Mouse (Mus musculus) liver, adult 2 months (tissue): ENCODE results near the gene Phldb1. TPM values are rescaled to one million over a fixed set of nuclear protein-coding genes. Genes with fewer than 3 reads are reported as not detected.

ENCODE experiments used
- DNase-seq: peaks from one replicate; pipeline ENCODE4 v3.0.0-alpha.2; 2011; ENCODE audit warnings: low read depth, low spot score; ENCODE audit errors: extremely low read depth
- H3K27ac ChIP-seq: fragments of 200-500 bp; replicated peaks from 2 replicates; pipeline ENCODE4 v1.5.1; 2012; ENCODE audit warnings: low read depth, mild to moderate bottlenecking, control low read depth, inconsistent platforms, low read length; ENCODE audit not compliant: insufficient read depth
- H3K27me3 ChIP-seq: fragments of 200-500 bp; 2 replicates; pipeline ENCODE4 v1.6.1; 2012; ENCODE audit warnings: mild to moderate bottlenecking, moderate library complexity, low read length, inconsistent platforms; ENCODE audit not compliant: control insufficient read depth, insufficient read depth
- H3K36me3 ChIP-seq: fragments of 200-500 bp; 2 replicates; pipeline ENCODE4 v1.6.1; 2012; ENCODE audit warnings: low read length, inconsistent platforms; ENCODE audit not compliant: control insufficient read depth, insufficient read depth
- H3K4me1 ChIP-seq: fragments of 200-500 bp; 2 replicates; pipeline ENCODE4 v1.6.1; 2011; ENCODE audit warnings: low read length; ENCODE audit not compliant: control insufficient read depth, insufficient read depth
- H3K4me3 ChIP-seq: fragments of 200-500 bp; 2 replicates; pipeline ENCODE4 v1.5.1; 2011; ENCODE audit warnings: low read depth, mild to moderate bottlenecking, control low read depth, low read length, moderate library complexity; ENCODE audit not compliant: insufficient read depth
- H3K79me2 ChIP-seq: fragments of 200-500 bp; 2 replicates; pipeline ENCODE4 v1.6.1; 2012; ENCODE audit warnings: inconsistent platforms, mild to moderate bottlenecking, low read length, moderate library complexity; ENCODE audit not compliant: control insufficient read depth, insufficient read depth
- H3K9ac ChIP-seq: fragments of 200-500 bp; 2 replicates; pipeline ENCODE4 v1.6.1; 2012; ENCODE audit warnings: low read depth, mild to moderate bottlenecking, control low read depth, inconsistent platforms, low read length
- CTCF ChIP-seq: fragments of 200-500 bp; IDR thresholded peaks from 2 replicates; pipeline ENCODE4 v1.5.1; 2011; ENCODE audit warnings: low read depth, low read length, control low read depth
- POLR2A ChIP-seq: fragments of 200-500 bp; IDR thresholded peaks from 2 replicates; pipeline ENCODE4 v1.6.1; 2011; ENCODE audit warnings: low read length, control low read depth; ENCODE audit not compliant: insufficient read depth; ENCODE audit errors: extremely low read depth
- WGBS: fragments of 180-500 bp; shearing (Covaris S2); methylation state at CpG from one replicate; pipeline ENCODE4 v1.1.7; 2018; 5-methylcytosine and 5-hydroxymethylcytosine counted together
- polyA plus RNA-seq: library from polyadenylated mRNA; depleted of rRNA; stranded (reverse); fragments of >200 nt; gene quantifications from 2 replicates; pipeline ENCODE4 v1.2.3, GENCODE M21; 2012
- total RNA-seq: library from RNA; depleted of rRNA; stranded (reverse); fragments of >200 nt; gene quantifications from 2 replicates; pipeline ENCODE4 v1.2.3, GENCODE M21; 2014

The Phldb1 gene
- total and polyA plus RNA-seq, 2 experiments: 2.2 to 5.9 TPM

- TF ChIP-seq POLR2A (no peak), CTCF (no peak)
- DNase-seq: no peak
- no peaks in the 10 kb centered on the region for H3K27me3 ChIP-seq
- H3K27ac ChIP-seq: no peak overlapping the region
- no peak overlapping the region for H3K9ac ChIP-seq
- no peaks in the 10 kb centered on the region for H3K79me2 ChIP-seq
- WGBS: 77% methylated on average over 2 of the region's 2 CpGs
- H3K4me3 ChIP-seq: no peak overlapping the region
- H3K4me1 ChIP-seq: peaks cover 12% of the 10 kb centered on the region
- H3K36me3 ChIP-seq: no peaks in the 10 kb centered on the region
Observed at GRCm38 (mm10) chr9:44724665-44725064, 10.3 kb downstream of the Phldb1 start.

- TF ChIP-seq POLR2A (no peak), CTCF (no peak)
- H3K79me2 ChIP-seq: no peaks in the 10 kb centered on the region
- H3K27ac ChIP-seq: no peak overlapping the region; the same call in 1 of the 2 replicates
- no peaks in the 10 kb centered on the region for H3K27me3 ChIP-seq
- 78% methylated on average over 6 of the region's 6 CpGs for WGBS
- no peak for DNase-seq
- no peak overlapping the region for H3K4me3 ChIP-seq
- no peaks in the 10 kb centered on the region for H3K36me3 ChIP-seq
- peaks cover 12% of the 10 kb centered on the region for H3K4me1 ChIP-seq
- no peak overlapping the region for H3K9ac ChIP-seq
Observed at GRCm38 (mm10) chr9:44724223-44724622, 10.8 kb downstream of the Phldb1 start.

GRCm38 (mm10) chr9:44723521-44724041, 11.4 kb downstream of the Phldb1 start:
- H3K79me2 ChIP-seq: no peaks in the 10 kb centered on the region
- peak; percentile 71 for DNase-seq
- WGBS: 82% methylated on average over 11 of the region's 11 CpGs
- no peaks in the 10 kb centered on the region for H3K36me3 ChIP-seq
- no peaks in the 10 kb centered on the region for H3K27me3 ChIP-seq
- no peak overlapping the region for H3K4me3 ChIP-seq
- H3K9ac ChIP-seq: no peak overlapping the region
- peaks cover 12% of the 10 kb centered on the region for H3K4me1 ChIP-seq
- TF ChIP-seq CTCF (no peak), POLR2A (no peak)
- H3K27ac ChIP-seq: peak overlapping the region; percentile 30

GRCm38 (mm10) chr9:44723008-44723407, 12.0 kb downstream of the Phldb1 start:
- H3K9ac ChIP-seq: no peak overlapping the region
- peaks cover 16% of the 10 kb centered on the region for H3K4me1 ChIP-seq
- no peaks in the 10 kb centered on the region for H3K79me2 ChIP-seq
- no peaks in the 10 kb centered on the region for H3K36me3 ChIP-seq
- whole genome bisulfite sequencing: 68% methylated on average over 7 of the region's 7 CpGs
- H3K27me3 ChIP-seq: no peaks in the 10 kb centered on the region
- H3K27ac ChIP-seq: no peak overlapping the region
- H3K4me3 ChIP-seq: no peak overlapping the region
- no peak for DNase-seq
- TF ChIP-seq CTCF (no peak), POLR2A (no peak)

GRCm38 (mm10) chr9:44722575-44722974, 12.4 kb downstream of the Phldb1 start:
- DNase-seq: no peak
- 79% methylated on average over 7 of the region's 7 CpGs for WGBS
- H3K27ac ChIP-seq: no peak overlapping the region

GRCm38 (mm10) chr9:44721877-44722186, 13.2 kb downstream of the Phldb1 start:
- H3K4me1 ChIP-seq: peaks cover 20% of the 10 kb centered on the region
- whole genome bisulfite sequencing: 20% methylated on average over 3 of the region's 3 CpGs
- no peak overlapping the region for H3K4me3 ChIP-seq
- no peaks in the 10 kb centered on the region for H3K79me2 ChIP-seq
- TF ChIP-seq CTCF: no peak
- no peak for TF ChIP-seq POLR2A
- no peak overlapping the region for H3K27ac ChIP-seq
- no peaks in the 10 kb centered on the region for H3K27me3 ChIP-seq
- peak; percentile 40 for DNase-seq
- H3K9ac ChIP-seq: no peak overlapping the region
- no peaks in the 10 kb centered on the region for H3K36me3 ChIP-seq

More at GRCm38 (mm10) chr9:44722575-44722974, 12.4 kb downstream of the Phldb1 start:
- H3K4me3 ChIP-seq: no peak overlapping the region
- TF ChIP-seq POLR2A: no peak
- no peak for TF ChIP-seq CTCF
- peaks cover 18% of the 10 kb centered on the region for H3K4me1 ChIP-seq
- no peak overlapping the region for H3K9ac ChIP-seq
- H3K36me3 ChIP-seq: no peaks in the 10 kb centered on the region
- H3K27me3 ChIP-seq: no peaks in the 10 kb centered on the region
- H3K79me2 ChIP-seq: no peaks in the 10 kb centered on the region
